In genomic region chr2:173338671-173339070, GRCm38 (mm10) we compare ENCODE assay signal across 10 mouse cellular contexts.
DNase-seq lines count a peak whose midpoint lies in the region; ATAC-seq and TF ChIP-seq lines count a peak whose summit lies in the region.
"Had no signal": no experiment of that assay in that cellular context is flagged by ENCODE, and none has a peak within 500 bp of the region (broad histone marks: within the 10 kb centered on the region; RNA-seq: fewer than 3 reads in every experiment).

No protein-coding gene starts in this region.

- ATAC-seq in kidney, embryonic 14.5 days (ENCODE audit: low FRiP score, low TSS enrichment), result peak; percentile 13; the same call in 1 of the 2 replicates

- H3K4me2 ChIP-seq in kidney, embryonic 14.5 days (replicated peaks; ENCODE audit: low read depth, low read length), result no peak overlapping the region
- H3K4me2 ChIP-seq: liver, embryonic 13.5 days had no signal

- H3K36me3 ChIP-seq in kidney, embryonic 14.5 days (ENCODE audit: control insufficient read depth, insufficient read depth, low read length), result no peaks in the 10 kb centered on the region
- H3K36me3 ChIP-seq: G1E; liver, embryonic 13.5 days had no signal

- H3K4me1 ChIP-seq in lung, adult 2 months (ENCODE audit: control insufficient read depth, insufficient read depth, low read length), result peaks cover 4% of the 10 kb centered on the region
- peaks cover 50% of the 10 kb centered on the region for H3K4me1 ChIP-seq in kidney, embryonic 14.5 days (ENCODE audit: control insufficient read depth, insufficient read depth, low read length)

- 53% methylated on average over 5 of the region's 5 CpGs for WGBS in lung, adult 2 months
- WGBS in kidney, embryonic 14.5 days, result 31% methylated on average over 5 of the region's 5 CpGs

- no peaks in the 10 kb centered on the region for H3K27me3 ChIP-seq in kidney, embryonic 14.5 days (ENCODE audit: control insufficient read depth, insufficient read depth, low read length)

- no peak overlapping the region for H3K4me3 ChIP-seq in lung, adult 2 months (replicated peaks; ENCODE audit: extremely low read depth, low read depth, low read length)
- H3K4me3 ChIP-seq in kidney, embryonic 14.5 days (ENCODE audit: low read length), result no peak overlapping the region
- H3K4me3 ChIP-seq: liver, embryonic 13.5 days had no signal

- intact Hi-C loops in gastrocnemius, postnatal 14 days (cut with DNase I; ENCODE audit: low total_unique reads), result loop anchor here (10.0 kb wide), 1 partner anchor 104 kb away; no protein-coding TSS in a partner anchor

- no peak overlapping the region for H3K9ac ChIP-seq in kidney, embryonic 14.5 days (ENCODE audit: low read depth, low read length)
- H3K9ac ChIP-seq: liver, embryonic 13.5 days had no signal

- H3K9me3 ChIP-seq in kidney, embryonic 14.5 days (ENCODE audit: control insufficient read depth, low read length), result no peaks in the 10 kb centered on the region
- H3K9me3 ChIP-seq: liver, embryonic 13.5 days had no signal

- DNase-seq in lung, adult 18-20 months, result peak; percentile 52 to 60
- DNase-seq in lung, adult 2 months, result no peak
- DNase-seq in gastrocnemius, postnatal 14 days, result peak; percentile 79
- DNase-seq in ovary, postnatal 14 days (ENCODE audit: low spot score), result peak; percentile 39
- DNase-seq in right cerebral cortex, postnatal 14 days, result no peak
- DNase-seq in yolk sac, embryonic 10.5 days (ENCODE audit: low spot score), result no peak
- no peak for DNase-seq in layer of hippocampus, postnatal 14 days (ENCODE audit: low spot score in 2 of 2)
- DNase-seq: liver, embryonic 13.5 days had no signal

- H3K27ac ChIP-seq in kidney, embryonic 14.5 days (ENCODE audit: low read depth, low read length), result peak overlapping the region; percentile 71; the same call in 1 of the 2 replicates
- H3K27ac ChIP-seq: liver, embryonic 13.5 days had no signal

- TF ChIP-seq POLR2A in lung, adult 2 months (IDR thresholded peaks at IDR 0.05; ENCODE audit: borderline replicate concordance, extremely low read depth, low read depth, low read length), result no peak

- no peak for TF ChIP-seq CTCF in lung, adult 2 months (IDR thresholded peaks at IDR 0.05; ENCODE audit: insufficient read depth, low read length)

Comparison
In these comparisons a context has a peak if more than half of its experiments do, and no peak if none do; other contexts are left out.
1. DNase-seq: peak in lung, adult 18-20 months (2 of 2), gastrocnemius, postnatal 14 days (single experiment) and ovary, postnatal 14 days (single experiment); none in lung, adult 2 months (single experiment), right cerebral cortex, postnatal 14 days (single experiment), yolk sac, embryonic 10.5 days (single experiment) and layer of hippocampus, postnatal 14 days (0 of 2).